Mouse (Mus musculus): ENCODE data around the gene Tbl1x. TPM values are rescaled to one million over a fixed set of nuclear protein-coding genes. Genes with fewer than 3 reads are reported as not detected.

Tbl1x gene
- polyA plus RNA-seq, 1 experiment from 2014 or later = 53.3 TPM

GRCm38 (mm10) chrX:77555985-77556384 lies 45.2 kb downstream of the Tbl1x start:
- H3K27ac ChIP-seq (ENCODE audit: low read length) = no peak overlapping the region
- H3K4me3 ChIP-seq (ENCODE audit: low read length) = no peak overlapping the region
- no peaks in the 10 kb centered on the region for H3K27me3 ChIP-seq (replicated peaks; ENCODE audit: control insufficient read depth, insufficient read depth, low read length)
- no peaks in the 10 kb centered on the region for H3K9me3 ChIP-seq (ENCODE audit: control insufficient read depth, low read length)
- H3K9ac ChIP-seq (ENCODE audit: low read depth, low read length) = no peak overlapping the region
- no peak overlapping the region for H3K4me2 ChIP-seq (ENCODE audit: low read depth, low read length)
- ATAC-seq = no peak
- WGBS = 74% methylated on average over 1 of the region's 1 CpGs
- no peaks in the 10 kb centered on the region for H3K36me3 ChIP-seq (ENCODE audit: control insufficient read depth, insufficient read depth, low read length)
- no peaks in the 10 kb centered on the region for H3K4me1 ChIP-seq (ENCODE audit: control insufficient read depth, insufficient read depth, low read length)

DNA sequence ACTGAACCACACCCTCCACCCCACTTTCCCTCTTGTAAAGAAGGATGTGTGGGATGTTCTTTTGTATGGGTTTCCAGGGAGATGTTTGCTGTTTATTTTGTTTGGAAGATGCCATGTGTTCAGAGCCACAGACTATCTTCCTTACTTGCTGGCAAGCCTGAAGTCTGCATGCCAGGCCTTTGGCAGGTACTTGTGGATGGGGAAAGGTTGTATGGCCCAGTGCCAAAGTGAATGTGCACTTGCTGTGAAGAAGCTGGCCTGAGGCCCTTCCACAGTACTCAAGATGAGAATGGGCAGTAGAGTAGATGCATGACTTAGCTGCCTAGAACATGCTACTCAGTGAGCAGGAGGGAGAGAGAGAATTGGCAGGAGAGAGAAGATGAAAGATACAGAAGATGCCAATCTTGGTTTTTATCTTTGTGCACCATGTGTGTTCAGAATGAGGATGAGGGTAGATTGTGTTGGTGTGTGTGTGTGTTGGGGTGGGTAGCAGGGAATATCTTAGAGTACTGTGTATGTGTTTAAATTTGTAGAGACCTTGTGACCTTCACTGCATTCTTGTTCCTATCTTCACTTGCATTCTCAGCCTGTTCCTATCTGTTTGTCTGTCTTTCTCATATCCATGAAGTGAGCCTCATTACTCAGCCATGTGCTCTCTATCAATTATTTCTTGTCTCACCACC lies 48.5 kb downstream of the Tbl1x start:
- H3K9me3 ChIP-seq (ENCODE audit: control insufficient read depth, low read length) = no peaks in the 10 kb centered on the region
- no peak for ATAC-seq
- H3K36me3 ChIP-seq (ENCODE audit: control insufficient read depth, insufficient read depth, low read length) = 0 out of 2 replicates have a peak, but pooled peaks cover 3% of the 10 kb centered on the region
- H3K27me3 ChIP-seq (replicated peaks; ENCODE audit: control insufficient read depth, insufficient read depth, low read length) = no peaks in the 10 kb centered on the region
- H3K27ac ChIP-seq (ENCODE audit: low read length) = no peak overlapping the region
- H3K9ac ChIP-seq (ENCODE audit: low read depth, low read length) = no peak overlapping the region
- H3K4me3 ChIP-seq (ENCODE audit: low read length) = no peak overlapping the region
- no peaks in the 10 kb centered on the region for H3K4me1 ChIP-seq (ENCODE audit: control insufficient read depth, insufficient read depth, low read length)
- no peak overlapping the region for H3K4me2 ChIP-seq (ENCODE audit: low read depth, low read length)

DNA sequence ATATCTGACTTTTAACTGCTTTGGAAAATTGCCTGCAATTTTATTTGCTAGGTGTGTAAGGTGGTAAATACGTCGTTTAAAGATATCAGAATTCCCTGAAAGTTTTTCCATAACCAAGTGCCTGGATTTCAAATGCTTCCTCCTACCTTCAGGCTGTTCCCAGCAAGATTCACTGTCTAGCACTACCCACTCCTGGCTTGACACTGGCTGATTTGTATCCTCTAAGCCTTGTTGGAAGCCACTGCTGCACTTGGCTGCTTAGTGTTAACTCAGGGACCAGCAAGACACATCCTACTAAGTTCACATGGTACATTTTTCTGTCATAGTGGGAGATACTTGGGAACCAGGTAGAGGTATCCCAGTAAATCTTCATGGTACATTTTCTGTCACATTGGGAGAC lies 52.8 kb downstream of the Tbl1x start:
- Histone ChIP-seq H3K4me2 (ENCODE audit: low read depth, low read length) (no peak overlapping the region), H3K36me3 (ENCODE audit: control insufficient read depth, insufficient read depth, low read length) (0 out of 2 replicates have a peak, but pooled peaks cover 3% of the 10 kb centered on the region), H3K27me3 (replicated peaks; ENCODE audit: control insufficient read depth, insufficient read depth, low read length) (no peaks in the 10 kb centered on the region), H3K4me3 (ENCODE audit: low read length) (no peak overlapping the region), H3K4me1 (ENCODE audit: control insufficient read depth, insufficient read depth, low read length) (no peaks in the 10 kb centered on the region), H3K27ac (ENCODE audit: low read length) (no peak overlapping the region), H3K9me3 (ENCODE audit: control insufficient read depth, low read length) (no peaks in the 10 kb centered on the region), H3K9ac (ENCODE audit: low read depth, low read length) (no peak overlapping the region)
- WGBS = 87% methylated on average over 2 of the region's 2 CpGs
- no peak for ATAC-seq

DNA sequence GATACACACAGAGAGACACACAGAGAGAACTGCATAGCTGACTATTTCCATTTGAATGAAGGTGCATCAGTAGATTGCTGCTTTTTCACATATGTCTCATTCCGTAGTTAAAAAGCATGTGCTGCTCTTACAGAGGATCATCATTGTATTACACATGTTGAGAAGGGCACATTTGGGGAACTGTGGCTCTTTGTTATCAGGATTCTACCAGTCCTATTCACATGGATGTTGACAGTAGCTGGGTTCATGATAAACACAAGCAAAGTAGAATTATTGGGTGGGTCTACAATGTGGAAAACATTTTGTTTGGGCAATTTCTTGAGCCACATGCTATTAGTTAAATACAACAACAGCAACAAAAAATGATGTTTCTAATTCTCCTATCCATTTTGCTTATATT lies 55.9 kb downstream of the Tbl1x start:
- WGBS = 78% methylated on average over 1 of the region's 1 CpGs
- Histone ChIP-seq H3K4me2 (ENCODE audit: low read depth, low read length) (no peak overlapping the region), H3K9ac (ENCODE audit: low read depth, low read length) (no peak overlapping the region), H3K36me3 (ENCODE audit: control insufficient read depth, insufficient read depth, low read length) (no peaks in the 10 kb centered on the region), H3K9me3 (ENCODE audit: control insufficient read depth, low read length) (no peaks in the 10 kb centered on the region), H3K27ac (ENCODE audit: low read length) (no peak overlapping the region), H3K27me3 (replicated peaks; ENCODE audit: control insufficient read depth, insufficient read depth, low read length) (no peaks in the 10 kb centered on the region), H3K4me3 (ENCODE audit: low read length) (no peak overlapping the region), H3K4me1 (ENCODE audit: control insufficient read depth, insufficient read depth, low read length) (no peaks in the 10 kb centered on the region)
- ATAC-seq = no peak

DNA sequence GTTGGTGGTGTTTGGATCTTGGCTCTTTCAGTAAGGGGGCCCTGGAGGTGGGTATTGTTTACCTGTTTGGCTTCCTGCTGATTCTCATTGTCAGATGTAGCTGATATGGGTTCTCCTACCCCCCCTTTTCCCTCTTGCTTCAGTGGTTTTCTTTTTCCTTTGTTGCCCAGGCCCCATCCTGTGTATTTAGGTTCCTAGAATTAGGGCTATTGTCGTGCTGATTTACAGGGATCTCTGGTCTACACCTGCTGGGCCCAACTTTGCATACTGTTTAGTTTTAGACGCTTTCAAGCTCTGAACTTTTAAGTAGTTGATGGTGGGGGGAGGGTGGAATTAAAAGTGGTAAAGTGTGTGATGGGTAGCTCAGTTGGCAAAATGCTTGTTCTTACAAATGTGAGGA lies 57.2 kb downstream of the Tbl1x start:
- ATAC-seq = no peak
- 44% methylated on average over 2 of the region's 2 CpGs for WGBS

GRCm38 (mm10) chrX:77573743-77574142 lies 62.9 kb downstream of the Tbl1x start:
- H3K36me3 ChIP-seq (ENCODE audit: control insufficient read depth, insufficient read depth, low read length) = no peaks in the 10 kb centered on the region
- no peak overlapping the region for H3K4me3 ChIP-seq (ENCODE audit: low read length)
- WGBS = 87% methylated on average over 1 of the region's 1 CpGs
- H3K27me3 ChIP-seq (replicated peaks; ENCODE audit: control insufficient read depth, insufficient read depth, low read length) = no peaks in the 10 kb centered on the region
- H3K4me2 ChIP-seq (ENCODE audit: low read depth, low read length) = no peak overlapping the region
- no peaks in the 10 kb centered on the region for H3K4me1 ChIP-seq (ENCODE audit: control insufficient read depth, insufficient read depth, low read length)
- no peaks in the 10 kb centered on the region for H3K9me3 ChIP-seq (ENCODE audit: control insufficient read depth, low read length)
- ATAC-seq = no peak
- no peak overlapping the region for H3K27ac ChIP-seq (ENCODE audit: low read length)
- H3K9ac ChIP-seq (ENCODE audit: low read depth, low read length) = no peak overlapping the region

More for the DNA sequence above, 57.2 kb downstream of the Tbl1x start:
- H3K9me3 ChIP-seq (ENCODE audit: control insufficient read depth, low read length) = no peaks in the 10 kb centered on the region
- no peak overlapping the region for H3K9ac ChIP-seq (ENCODE audit: low read depth, low read length)
- no peaks in the 10 kb centered on the region for H3K27me3 ChIP-seq (replicated peaks; ENCODE audit: control insufficient read depth, insufficient read depth, low read length)
- H3K36me3 ChIP-seq (ENCODE audit: control insufficient read depth, insufficient read depth, low read length) = no peaks in the 10 kb centered on the region
- H3K4me2 ChIP-seq (ENCODE audit: low read depth, low read length) = no peak overlapping the region
- no peak overlapping the region for H3K27ac ChIP-seq (ENCODE audit: low read length)
- no peak overlapping the region for H3K4me3 ChIP-seq (ENCODE audit: low read length)
- no peaks in the 10 kb centered on the region for H3K4me1 ChIP-seq (ENCODE audit: control insufficient read depth, insufficient read depth, low read length)

DNA sequence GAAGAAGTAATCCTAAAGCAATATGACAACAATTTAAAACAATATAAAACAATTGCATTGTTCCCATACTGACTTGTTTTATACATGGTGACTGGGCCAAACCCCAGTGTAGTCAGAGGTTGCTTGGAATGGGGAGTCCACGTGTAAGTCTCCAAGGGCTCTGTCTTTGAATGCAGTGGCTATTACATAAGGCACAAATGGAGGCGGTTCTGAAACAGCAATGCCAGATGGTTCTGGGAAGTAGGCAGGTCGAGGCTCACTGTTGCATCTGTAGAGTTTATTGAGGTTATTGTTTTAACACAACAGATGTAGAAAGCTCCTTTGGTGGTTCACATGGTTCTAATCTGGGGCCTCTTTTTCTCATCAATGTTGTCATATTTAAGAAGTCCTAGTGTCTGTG lies 66.3 kb downstream of the Tbl1x start:
- Histone ChIP-seq H3K4me2 (ENCODE audit: low read depth, low read length) (no peak overlapping the region), H3K9me3 (ENCODE audit: control insufficient read depth, low read length) (no peaks in the 10 kb centered on the region), H3K4me3 (ENCODE audit: low read length) (no peak overlapping the region), H3K9ac (ENCODE audit: low read depth, low read length) (no peak overlapping the region), H3K4me1 (ENCODE audit: control insufficient read depth, insufficient read depth, low read length) (no peaks in the 10 kb centered on the region), H3K27ac (ENCODE audit: low read length) (no peak overlapping the region), H3K36me3 (ENCODE audit: control insufficient read depth, insufficient read depth, low read length) (no peaks in the 10 kb centered on the region), H3K27me3 (replicated peaks; ENCODE audit: control insufficient read depth, insufficient read depth, low read length) (no peaks in the 10 kb centered on the region)
- ATAC-seq = no peak
- 87% methylated on average over 3 of the region's 3 CpGs for WGBS

DNA sequence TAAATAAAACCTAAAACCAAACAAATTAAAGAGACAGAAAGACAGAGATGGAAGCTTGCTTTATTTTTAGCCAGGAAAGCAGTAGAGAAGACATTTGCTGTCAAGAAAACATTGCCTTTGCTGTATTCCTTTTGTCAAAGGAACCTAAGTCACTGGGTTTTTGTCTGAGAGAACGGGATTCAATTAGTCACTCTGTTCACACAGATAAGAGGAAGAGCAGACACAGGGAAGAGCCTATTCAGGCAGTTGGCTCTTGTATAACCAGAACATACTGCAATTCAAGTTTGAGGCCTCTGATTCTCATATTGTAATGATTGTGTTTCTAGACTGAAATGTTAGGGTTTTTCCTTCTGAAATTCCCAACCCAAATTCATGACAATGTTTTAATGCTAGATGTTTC lies 67.4 kb downstream of the Tbl1x start:
- H3K4me2 ChIP-seq (ENCODE audit: low read depth, low read length) = no peak overlapping the region
- H3K27me3 ChIP-seq (replicated peaks; ENCODE audit: control insufficient read depth, insufficient read depth, low read length) = no peaks in the 10 kb centered on the region
- 48% methylated on average over 1 of the region's 1 CpGs for WGBS
- no peak overlapping the region for H3K4me3 ChIP-seq (ENCODE audit: low read length)
- no peak overlapping the region for H3K27ac ChIP-seq (ENCODE audit: low read length)
- H3K9ac ChIP-seq (ENCODE audit: low read depth, low read length) = no peak overlapping the region
- ATAC-seq = no peak
- H3K4me1 ChIP-seq (ENCODE audit: control insufficient read depth, insufficient read depth, low read length) = no peaks in the 10 kb centered on the region
- H3K9me3 ChIP-seq (ENCODE audit: control insufficient read depth, low read length) = no peaks in the 10 kb centered on the region
- no peaks in the 10 kb centered on the region for H3K36me3 ChIP-seq (ENCODE audit: control insufficient read depth, insufficient read depth, low read length)

DNA sequence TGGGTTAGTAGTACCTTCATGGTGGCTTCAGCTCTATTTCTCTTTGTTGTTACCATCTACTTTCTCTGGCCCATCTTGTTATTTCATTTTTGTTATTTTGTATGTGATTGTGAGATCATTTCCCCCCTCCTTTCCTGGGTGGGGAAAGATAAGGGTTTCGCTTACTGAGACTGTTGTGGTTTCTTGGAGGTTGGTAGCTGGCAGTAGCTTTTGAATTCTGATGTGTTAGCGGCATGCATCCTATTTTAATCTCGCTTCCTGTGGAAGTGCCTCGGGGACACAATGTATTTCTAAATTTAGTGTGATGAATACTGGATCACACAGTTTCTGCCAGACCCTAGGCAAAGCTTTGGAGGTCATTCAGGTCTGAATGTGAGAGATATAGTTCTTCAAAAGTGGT lies 69.2 kb downstream of the Tbl1x start:
- Histone ChIP-seq H3K9me3 (ENCODE audit: control insufficient read depth, low read length) (no peaks in the 10 kb centered on the region), H3K4me1 (ENCODE audit: control insufficient read depth, insufficient read depth, low read length) (no peaks in the 10 kb centered on the region), H3K27ac (ENCODE audit: low read length) (no peak overlapping the region), H3K27me3 (replicated peaks; ENCODE audit: control insufficient read depth, insufficient read depth, low read length) (no peaks in the 10 kb centered on the region), H3K4me3 (ENCODE audit: low read length) (no peak overlapping the region), H3K36me3 (ENCODE audit: control insufficient read depth, insufficient read depth, low read length) (no peaks in the 10 kb centered on the region), H3K4me2 (ENCODE audit: low read depth, low read length) (no peak overlapping the region), H3K9ac (ENCODE audit: low read depth, low read length) (no peak overlapping the region)
- ATAC-seq = no peak
- 75% methylated on average over 4 of the region's 4 CpGs for WGBS

GRCm38 (mm10) chrX:77585974-77586373 lies 75.2 kb downstream of the Tbl1x start:
- 83% methylated on average over 2 of the region's 2 CpGs for WGBS
- Histone ChIP-seq H3K4me1 (ENCODE audit: control insufficient read depth, insufficient read depth, low read length) (no peaks in the 10 kb centered on the region), H3K9ac (ENCODE audit: low read depth, low read length) (no peak overlapping the region), H3K36me3 (ENCODE audit: control insufficient read depth, insufficient read depth, low read length) (no peaks in the 10 kb centered on the region), H3K27ac (ENCODE audit: low read length) (no peak overlapping the region), H3K27me3 (replicated peaks; ENCODE audit: control insufficient read depth, insufficient read depth, low read length) (no peaks in the 10 kb centered on the region), H3K4me2 (ENCODE audit: low read depth, low read length) (no peak overlapping the region), H3K9me3 (ENCODE audit: control insufficient read depth, low read length) (no peaks in the 10 kb centered on the region), H3K4me3 (ENCODE audit: low read length) (no peak overlapping the region)
- ATAC-seq = no peak
